8 mouse cellular contexts compared by ENCODE assay signal in the genomic region with DNA sequence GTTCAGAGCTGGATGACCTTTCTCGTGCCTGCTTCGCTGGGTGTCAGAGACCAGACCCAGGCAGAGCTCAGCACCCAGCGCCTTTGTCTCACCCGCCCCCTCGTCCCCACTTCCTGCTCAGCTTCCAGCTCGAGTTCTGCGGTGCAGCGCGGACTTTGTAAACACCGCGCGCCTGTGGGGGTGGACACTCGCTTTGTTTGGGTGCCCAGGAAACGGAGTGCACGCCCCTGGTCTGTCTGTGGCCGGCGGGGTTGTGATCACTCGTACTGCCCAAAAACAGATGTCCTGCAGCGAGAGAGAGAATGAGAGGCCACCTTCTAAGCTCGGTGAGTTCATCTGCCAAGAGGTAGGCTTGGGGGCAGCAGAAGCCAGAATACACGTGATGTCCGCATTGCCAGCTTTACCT. TPM values are rescaled to one million over a fixed set of nuclear protein-coding genes. Genes with fewer than 3 reads are reported as not detected.
A peak's percentile ranks its signal among the peaks of the same experiment; 100 is the strongest.
DNase-seq lines count a peak whose midpoint lies in the region; ATAC-seq and TF ChIP-seq lines count a peak whose summit lies in the region.

A gene (plus strand): TSS at position 111 of the 406 bp plus-strand sequence.

- TF ChIP-seq POLR2A in cerebellum, adult 2 months (IDR thresholded peaks at IDR 0.05; ENCODE audit: borderline replicate concordance, insufficient read depth, low read length), result no peak

- H3K36me3 ChIP-seq in forebrain, embryonic 11.5 days (ENCODE audit: control insufficient read depth, insufficient read depth, low read length), result no peaks in the 10 kb centered on the region
- peaks cover 12% of the 10 kb centered on the region for H3K36me3 ChIP-seq in heart, embryonic 14.5 days (ENCODE audit: control insufficient read depth, insufficient read depth, low read length)
- H3K36me3 ChIP-seq in kidney, postnatal 0 days (ENCODE audit: insufficient read depth, low read length), result no peaks in the 10 kb centered on the region
- peaks cover 3% of the 10 kb centered on the region; the same call in 1 of the 2 replicates for H3K36me3 ChIP-seq in liver, embryonic 11.5 days (ENCODE audit: control insufficient read depth, insufficient read depth, low read length)

- DNase-seq in cerebellum, adult 2 months, result peak in 1 of 2 experiments; percentile 25
- no peak for DNase-seq in forebrain, embryonic 11.5 days (ENCODE audit: low spot score)
- peak; percentile 82 for DNase-seq in kidney, postnatal 0 days (ENCODE audit: low spot score)
- peak; percentile 76 for DNase-seq in liver, embryonic 11.5 days (ENCODE audit: low spot score)
- DNase-seq in monocyte, adult 2 months (ENCODE audit: low read depth in 1 of 2, low spot score in 2 of 2), result peak; percentile 36 to 63
- peak; percentile 76 to 87 for DNase-seq in spleen, postnatal 4 days (ENCODE audit: low spot score in 2 of 2)

- TF ChIP-seq CTCF in cerebellum, adult 2 months (IDR thresholded peaks at IDR 0.05; ENCODE audit: borderline replicate concordance, insufficient read depth, low read depth, low read length), result no peak
- TF ChIP-seq CTCF in kidney, postnatal 0 days (IDR thresholded peaks at IDR 0.05; ENCODE audit: low read depth), result no peak

- H3K27ac ChIP-seq in cerebellum, adult 2 months (ENCODE audit: insufficient read depth, low read length), result peak within 1 kb of the TSS; percentile 45; the same call in 1 of the 2 replicates
- H3K27ac ChIP-seq in forebrain, embryonic 11.5 days (ENCODE audit: low read depth, low read length), result no peak within 1 kb of the TSS
- H3K27ac ChIP-seq in heart, embryonic 14.5 days (replicated peaks in 1 of 2; ENCODE audit: control insufficient read depth in 1 of 2, insufficient read depth in 1 of 2, low read depth in 2 of 2, low read length in 2 of 2), result peak within 1 kb of the TSS; percentile 4 to 53; a peak in 3 of 4 replicates
- H3K27ac ChIP-seq in kidney, postnatal 0 days, result peak within 1 kb of the TSS; percentile 77
- peak within 1 kb of the TSS; percentile 77 for H3K27ac ChIP-seq in liver, embryonic 11.5 days (ENCODE audit: low read depth, low read length)

- no peaks in the 10 kb centered on the region for H3K27me3 ChIP-seq in cerebellum, adult 2 months (ENCODE audit: control insufficient read depth, insufficient read depth, low read length)
- no peaks in the 10 kb centered on the region for H3K27me3 ChIP-seq in forebrain, embryonic 11.5 days (ENCODE audit: control insufficient read depth, insufficient read depth, low read length)
- no peaks in the 10 kb centered on the region for H3K27me3 ChIP-seq in heart, embryonic 14.5 days (ENCODE audit: control insufficient read depth, insufficient read depth, low read length)
- H3K27me3 ChIP-seq in kidney, postnatal 0 days (ENCODE audit: insufficient read depth, low read length), result no peaks in the 10 kb centered on the region
- no peaks in the 10 kb centered on the region for H3K27me3 ChIP-seq in liver, embryonic 11.5 days (replicated peaks; ENCODE audit: control insufficient read depth, insufficient read depth, low read length)

- no peak for ATAC-seq in cerebellum, adult (ENCODE audit: insufficient number of reproducible peaks, low FRiP score, low TSS enrichment)
- no peak for ATAC-seq in forebrain, embryonic 11.5 days (replicated peaks; ENCODE audit: low FRiP score)
- ATAC-seq in heart, embryonic 14.5 days (ENCODE audit: insufficient number of reproducible peaks, insufficient read depth, low FRiP score, low read depth), result peak; percentile 7; the same call in 1 of the 2 replicates
- peak; percentile 37 for ATAC-seq in kidney, postnatal 0 days (replicated peaks; ENCODE audit: low FRiP score, low read depth)
- ATAC-seq in liver, embryonic 11.5 days (replicated peaks; ENCODE audit: low FRiP score), result peak; percentile 23; the same call in 1 of the 2 replicates

- H3K4me3 ChIP-seq in cerebellum, adult 2 months (replicated peaks; ENCODE audit: insufficient read depth, low read depth, low read length), result peak within 1 kb of the TSS; percentile 40
- H3K4me3 ChIP-seq in forebrain, embryonic 11.5 days (ENCODE audit: low read depth, low read length), result peak within 1 kb of the TSS; percentile 27
- peak within 1 kb of the TSS; percentile 43 to 53 for H3K4me3 ChIP-seq in heart, embryonic 14.5 days (ENCODE audit: control insufficient read depth in 1 of 2, insufficient read depth in 1 of 2, low read depth in 1 of 2, low read length in 2 of 2)
- peak within 1 kb of the TSS; percentile 39 for H3K4me3 ChIP-seq in kidney, postnatal 0 days (replicated peaks; ENCODE audit: low read depth, low read length)
- peak within 1 kb of the TSS; percentile 56 for H3K4me3 ChIP-seq in liver, embryonic 11.5 days (ENCODE audit: low read depth, low read length)

- H3K4me1 ChIP-seq in cerebellum, adult 2 months (ENCODE audit: control insufficient read depth, insufficient read depth, low read length), result peaks cover 9% of the 10 kb centered on the region; the same call in 1 of the 2 replicates
- peaks cover 9% of the 10 kb centered on the region; the same call in 1 of the 2 replicates for H3K4me1 ChIP-seq in forebrain, embryonic 11.5 days (replicated peaks; ENCODE audit: control insufficient read depth, insufficient read depth, low read length)
- peaks cover 27 to 39% of the 10 kb centered on the region in 2 experiments for H3K4me1 ChIP-seq in heart, embryonic 14.5 days (ENCODE audit: control insufficient read depth in 2 of 2, insufficient read depth in 2 of 2, low read length in 2 of 2)
- peaks cover 30% of the 10 kb centered on the region for H3K4me1 ChIP-seq in kidney, postnatal 0 days (replicated peaks; ENCODE audit: insufficient read depth, low read length)
- peaks cover 54% of the 10 kb centered on the region for H3K4me1 ChIP-seq in liver, embryonic 11.5 days (replicated peaks; ENCODE audit: control insufficient read depth, insufficient read depth, low read length)

- H3K9ac ChIP-seq in forebrain, embryonic 11.5 days (ENCODE audit: low read length), result peak within 1 kb of the TSS; percentile 58
- H3K9ac ChIP-seq in heart, embryonic 14.5 days (ENCODE audit: low read length), result peak within 1 kb of the TSS; percentile 81
- H3K9ac ChIP-seq in kidney, postnatal 0 days (ENCODE audit: low read depth, low read length), result peak within 1 kb of the TSS; percentile 65
- H3K9ac ChIP-seq in liver, embryonic 11.5 days (ENCODE audit: low read depth, low read length), result peak within 1 kb of the TSS; percentile 78

- 2% methylated on average over 22 of the region's 22 CpGs for WGBS in cerebellum, adult 2 months
- 4% methylated on average over 22 of the region's 22 CpGs for WGBS in forebrain, embryonic 11.5 days
- WGBS in heart, embryonic 14.5 days, result 1% methylated on average over 22 of the region's 22 CpGs
- whole genome bisulfite sequencing in kidney, postnatal 0 days, result 3% methylated on average over 22 of the region's 22 CpGs
- 1% methylated on average over 22 of the region's 22 CpGs for WGBS in liver, embryonic 11.5 days

- no peaks in the 10 kb centered on the region for H3K9me3 ChIP-seq in forebrain, embryonic 11.5 days (ENCODE audit: control insufficient read depth, low read length)
- no peaks in the 10 kb centered on the region for H3K9me3 ChIP-seq in heart, embryonic 14.5 days (ENCODE audit: control insufficient read depth, low read length)
- no peaks in the 10 kb centered on the region for H3K9me3 ChIP-seq in kidney, postnatal 0 days (replicated peaks; ENCODE audit: low read length)
- no peaks in the 10 kb centered on the region for H3K9me3 ChIP-seq in liver, embryonic 11.5 days (ENCODE audit: control insufficient read depth, low read length)

- peak within 1 kb of the TSS; percentile 55 for H3K4me2 ChIP-seq in forebrain, embryonic 11.5 days (ENCODE audit: low read depth, low read length, severe bottlenecking)
- peak within 1 kb of the TSS; percentile 89 for H3K4me2 ChIP-seq in heart, embryonic 14.5 days (ENCODE audit: low read length)
- H3K4me2 ChIP-seq in kidney, postnatal 0 days (ENCODE audit: low read length), result peak within 1 kb of the TSS; percentile 69
- peak within 1 kb of the TSS; percentile 67 for H3K4me2 ChIP-seq in liver, embryonic 11.5 days

RNA-seq across cellular contexts. Expression of the gene that starts here (rescaled TPM):
- 50.5 and 57.3 TPM in 2 replicates for polyA plus RNA-seq in cerebellum, adult 2 months (2012; rRNA removed)
- 253 and 286 TPM in 2 replicates for polyA plus RNA-seq in forebrain, embryonic 11.5 days (2014; fragmentation: Nextera tagmentation; extraction: Ambion mirVana)
- 466 and 469 TPM in 2 replicates for polyA plus RNA-seq in heart, embryonic 14.5 days (2014; fragmentation: Nextera tagmentation; extraction: Ambion mirVana)
- polyA plus RNA-seq in kidney, postnatal 0 days (2015; fragmentation: Nextera tagmentation; extraction: Ambion mirVana), result 199 and 202 TPM in 2 replicates
- polyA plus RNA-seq in liver, embryonic 11.5 days (2014; fragmentation: Nextera tagmentation; extraction: Ambion mirVana), result 525 and 530 TPM in 2 replicates

Comparison
In these comparisons a context has a peak if more than half of its experiments do, and no peak if none do; other contexts are left out.
1. ATAC-seq: peak in heart, embryonic 14.5 days (single experiment), kidney, postnatal 0 days (single experiment) and liver, embryonic 11.5 days (single experiment); none in cerebellum, adult (single experiment) and forebrain, embryonic 11.5 days (single experiment).
2. Peak in every context shown above with its lines, with median percentiles within 50 percentile points of each other: H3K4me3 ChIP-seq, H3K4me2 ChIP-seq and H3K9ac ChIP-seq.